Mouse (Mus musculus) neural tube, embryonic 13.5 days (tissue): ENCODE results near the gene 1190005I06Rik. TPM values are rescaled to one million over a fixed set of nuclear protein-coding genes. Genes with fewer than 3 reads are reported as not detected.

Experiments
- ATAC-seq: fragments of 200-750 bp; cut with Nextera tagmentation; 2 replicates; pipeline ENCODE4 v1.8.0; 2017; ENCODE audit warnings: low read depth, mild to moderate bottlenecking, moderate TSS enrichment, moderate library complexity
- H3K27ac ChIP-seq: fragments of 300-500 bp; sonication (generic); replicated peaks from 2 replicates; pipeline ENCODE4 v1.5.1; 2015; ENCODE audit warnings: moderate library complexity, mild to moderate bottlenecking, inconsistent platforms
- H3K27me3 ChIP-seq: fragments of 300-500 bp; sonication (generic); 2 replicates; pipeline ENCODE4 v1.6.1; 2015; ENCODE audit warnings: mild to moderate bottlenecking, inconsistent platforms
- H3K36me3 ChIP-seq: fragments of 300-500 bp; sonication (generic); 2 replicates; pipeline ENCODE4 v1.6.1; 2015; ENCODE audit warnings: mild to moderate bottlenecking, inconsistent platforms
- H3K4me1 ChIP-seq: fragments of 300-500 bp; sonication (generic); replicated peaks from 2 replicates; pipeline ENCODE4 v1.6.1; 2015; ENCODE audit warnings: inconsistent platforms
- H3K4me2 ChIP-seq: fragments of 300-500 bp; sonication (generic); 2 replicates; pipeline ENCODE4 v1.6.1; 2015; ENCODE audit warnings: inconsistent platforms, mild to moderate bottlenecking, moderate library complexity
- H3K4me3 ChIP-seq: fragments of 300-500 bp; sonication (generic); 2 replicates; pipeline ENCODE4 v1.5.1; 2015; ENCODE audit warnings: mild to moderate bottlenecking, inconsistent platforms
- H3K9ac ChIP-seq: fragments of 300-500 bp; sonication (generic); 2 replicates; pipeline ENCODE4 v1.6.1; 2015; ENCODE audit warnings: moderate library complexity, mild to moderate bottlenecking, inconsistent platforms
- H3K9me3 ChIP-seq: fragments of 300-500 bp; sonication (generic); 2 replicates; pipeline ENCODE4 v1.6.1; 2016; ENCODE audit warnings: inconsistent platforms
- WGBS: fragments of 180-500 bp; shearing (Covaris S2); methylation state at CpG from one replicate; pipeline ENCODE4 v1.1.7; 2015; 5-methylcytosine and 5-hydroxymethylcytosine counted together
- polyA plus RNA-seq: library from polyadenylated mRNA; unstranded; fragments of >200 nt; fragmentation: Nextera tagmentation; extraction: Ambion mirVana; gene quantifications from 2 replicates; pipeline ENCODE4 v1.2.1, GENCODE M21; 2015

1190005I06Rik gene
- polyA plus RNA-seq = 6.9 and 7.8 TPM in 2 replicates

DNA sequence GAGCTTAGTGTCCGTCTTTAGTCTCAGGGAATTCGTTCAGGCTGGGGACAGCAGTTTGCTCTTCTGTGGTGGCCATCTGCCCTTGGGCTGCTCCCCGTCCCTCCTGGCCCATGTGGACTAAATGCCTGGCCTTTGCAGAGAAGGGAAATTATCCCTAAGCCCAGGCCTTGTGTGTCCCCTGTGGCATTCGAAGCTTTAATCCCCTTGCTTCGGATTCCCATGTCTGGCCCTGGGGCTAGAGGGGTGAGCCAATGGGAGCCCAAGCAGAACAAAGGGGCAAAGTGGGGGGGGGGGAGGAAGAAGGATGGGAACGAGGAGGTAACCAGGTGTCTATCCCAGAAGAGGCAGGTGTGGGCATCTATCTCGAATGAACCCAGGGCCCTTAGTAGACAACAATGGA is at the start of gene 1190005I06Rik:
TSS of gene 1190005I06Rik (minus strand) at position 101 of the 400 bp plus-strand sequence.
- H3K36me3 ChIP-seq = no peaks in the 10 kb centered on the region
- H3K4me2 ChIP-seq = no peak within 1 kb of the TSS
- no peaks in the 10 kb centered on the region for H3K9me3 ChIP-seq
- H3K4me3 ChIP-seq = no peak within 1 kb of the TSS
- no peaks in the 10 kb centered on the region; the same call in 1 of the 2 replicates for H3K4me1 ChIP-seq
- no peak within 1 kb of the TSS for H3K9ac ChIP-seq
- H3K27me3 ChIP-seq = no peaks in the 10 kb centered on the region
- no peak for ATAC-seq
- WGBS = 63% methylated on average over 7 of the region's 7 CpGs
- no peak within 1 kb of the TSS for H3K27ac ChIP-seq

- Histone ChIP-seq H3K9me3 (no peaks in the 10 kb centered on the region), H3K27ac (no peak overlapping the region), H3K27me3 (no peaks in the 10 kb centered on the region), H3K4me1 (peaks cover 15% of the 10 kb centered on the region; the same call in 1 of the 2 replicates), H3K9ac (no peak overlapping the region), H3K36me3 (no peaks in the 10 kb centered on the region), H3K4me2 (no peak overlapping the region), H3K4me3 (no peak overlapping the region)
- ATAC-seq = no peak
- WGBS = 60% methylated on average over 13 of the region's 13 CpGs
Measured at GRCm38 (mm10) chr8:120696401-120697153, 49.1 kb upstream of the 1190005I06Rik start.

DNA sequence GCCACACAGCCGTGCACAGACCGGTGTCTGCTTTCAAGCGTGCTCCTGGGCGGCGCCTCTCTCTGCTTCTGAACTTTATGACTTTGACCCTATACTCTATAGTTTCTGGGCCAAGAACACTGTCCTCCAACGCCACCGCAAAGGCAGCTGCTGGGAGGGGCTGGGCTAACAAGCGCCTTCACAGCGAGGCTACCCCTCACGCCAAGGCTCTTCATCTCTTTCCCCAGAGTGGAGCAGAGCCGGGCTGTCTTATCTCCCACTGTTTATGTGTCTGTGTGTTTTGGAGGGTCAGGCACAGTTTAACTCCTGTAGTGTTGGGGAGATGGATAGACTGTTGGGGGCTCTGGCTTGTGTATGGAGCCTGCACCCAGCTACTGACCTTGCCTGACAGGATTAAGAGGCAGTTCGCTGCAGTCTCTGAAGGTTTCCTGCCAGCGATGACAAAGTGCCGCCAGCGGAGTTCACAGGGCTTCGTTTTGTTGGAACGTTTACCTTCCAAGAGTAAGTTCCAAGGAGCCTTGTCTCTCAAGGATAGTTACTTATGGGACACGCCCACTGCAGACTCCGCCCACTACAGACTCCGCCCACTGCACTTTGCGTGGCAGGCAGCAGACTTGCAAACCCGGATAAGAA is 46.5 kb upstream of the 1190005I06Rik start:
- ATAC-seq = no peak
- Histone ChIP-seq H3K4me1 (peaks cover 15% of the 10 kb centered on the region; the same call in 1 of the 2 replicates), H3K4me3 (no peak overlapping the region), H3K9me3 (no peaks in the 10 kb centered on the region), H3K27me3 (no peaks in the 10 kb centered on the region), H3K36me3 (no peaks in the 10 kb centered on the region), H3K9ac (no peak overlapping the region), H3K4me2 (no peak overlapping the region), H3K27ac (no peak overlapping the region)
- 49% methylated on average over 22 of the region's 22 CpGs for whole genome bisulfite sequencing

- Histone ChIP-seq H3K9me3 (no peaks in the 10 kb centered on the region), H3K9ac (no peak overlapping the region), H3K4me2 (no peak overlapping the region), H3K4me1 (peaks cover 15% of the 10 kb centered on the region; the same call in 1 of the 2 replicates), H3K27ac (no peak overlapping the region), H3K36me3 (no peaks in the 10 kb centered on the region), H3K4me3 (no peak overlapping the region), H3K27me3 (no peaks in the 10 kb centered on the region)
- 73% methylated on average over 4 of the region's 4 CpGs for WGBS
- ATAC-seq = no peak
Measured at GRCm38 (mm10) chr8:120692934-120693333, 45.5 kb upstream of the 1190005I06Rik start.

- Histone ChIP-seq H3K4me2 (no peak overlapping the region), H3K4me1 (0 out of 2 replicates have a peak, but pooled peaks cover 2% of the 10 kb centered on the region), H3K36me3 (no peaks in the 10 kb centered on the region), H3K9me3 (no peaks in the 10 kb centered on the region), H3K27me3 (no peaks in the 10 kb centered on the region), H3K27ac (no peak overlapping the region), H3K4me3 (no peak overlapping the region), H3K9ac (no peak overlapping the region)
- ATAC-seq = no peak
- WGBS = 91% methylated on average over 7 of the region's 7 CpGs
Measured at GRCm38 (mm10) chr8:120688511-120688910, 41.1 kb upstream of the 1190005I06Rik start.

GRCm38 (mm10) chr8:120687786-120688185 is 40.4 kb upstream of the 1190005I06Rik start:
- 76% methylated on average over 8 of the region's 8 CpGs for WGBS
- ATAC-seq = no peak

DNA sequence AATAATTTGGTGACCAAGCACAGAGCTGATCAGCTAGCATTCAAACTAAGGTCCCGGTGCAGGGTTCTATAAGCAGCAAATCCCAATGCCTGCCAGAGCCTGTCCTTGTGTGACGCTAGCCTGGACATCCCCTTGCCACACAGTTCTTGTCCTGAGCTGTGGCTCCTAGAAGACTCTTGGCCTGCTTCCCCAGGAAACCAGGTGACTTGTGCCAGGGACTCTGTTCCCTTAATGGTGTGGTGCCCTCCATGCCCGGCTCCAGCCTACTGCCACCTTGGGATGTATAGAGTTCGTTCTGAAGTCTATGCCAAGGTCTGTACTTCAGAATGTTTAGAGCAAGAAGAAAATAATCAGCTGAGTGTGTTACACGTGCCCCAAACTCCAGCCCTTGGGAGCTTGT is 39.1 kb upstream of the 1190005I06Rik start:
- Histone ChIP-seq H3K9me3 (no peaks in the 10 kb centered on the region), H3K9ac (no peak overlapping the region), H3K36me3 (no peaks in the 10 kb centered on the region), H3K27ac (no peak overlapping the region), H3K27me3 (no peaks in the 10 kb centered on the region), H3K4me2 (no peak overlapping the region), H3K4me1 (0 out of 2 replicates have a peak, but pooled peaks cover 4% of the 10 kb centered on the region), H3K4me3 (no peak overlapping the region)
- no peak for ATAC-seq
- WGBS = 90% methylated on average over 5 of the region's 5 CpGs

More at GRCm38 (mm10) chr8:120687786-120688185, 40.4 kb upstream of the 1190005I06Rik start:
- H3K27ac ChIP-seq = no peak overlapping the region
- H3K4me3 ChIP-seq = no peak overlapping the region
- no peak overlapping the region for H3K9ac ChIP-seq
- H3K36me3 ChIP-seq = no peaks in the 10 kb centered on the region
- H3K9me3 ChIP-seq = no peaks in the 10 kb centered on the region
- no peak overlapping the region for H3K4me2 ChIP-seq
- H3K4me1 ChIP-seq = 0 out of 2 replicates have a peak, but pooled peaks cover 4% of the 10 kb centered on the region
- no peaks in the 10 kb centered on the region for H3K27me3 ChIP-seq

DNA sequence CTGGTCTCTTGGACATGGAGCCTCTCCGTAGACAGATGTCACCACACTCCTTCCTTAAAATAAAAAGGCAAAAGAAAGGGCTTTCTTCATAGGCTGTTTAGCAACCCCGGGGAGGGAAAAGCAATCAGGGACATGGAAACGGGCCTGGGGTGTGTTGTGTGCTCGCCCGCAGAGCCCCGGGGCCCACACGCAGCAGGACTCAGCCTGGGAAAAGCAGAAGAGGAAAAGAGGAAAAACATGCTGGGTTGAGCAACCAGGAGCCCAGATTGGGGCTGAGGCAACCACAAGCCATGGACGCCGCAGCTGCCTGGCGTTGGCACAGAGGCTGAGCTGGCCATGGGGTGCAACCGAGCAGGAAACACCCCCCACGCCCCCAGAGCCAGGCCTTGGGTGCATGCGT is 38.6 kb upstream of the 1190005I06Rik start:
- 85% methylated on average over 13 of the region's 13 CpGs for WGBS
- H3K27ac ChIP-seq = no peak overlapping the region
- H3K9me3 ChIP-seq = no peaks in the 10 kb centered on the region
- 0 out of 2 replicates have a peak, but pooled peaks cover 4% of the 10 kb centered on the region for H3K4me1 ChIP-seq
- no peaks in the 10 kb centered on the region for H3K36me3 ChIP-seq
- no peak overlapping the region for H3K4me3 ChIP-seq
- no peak overlapping the region for H3K9ac ChIP-seq
- no peak for ATAC-seq
- H3K4me2 ChIP-seq = no peak overlapping the region
- no peaks in the 10 kb centered on the region for H3K27me3 ChIP-seq

DNA sequence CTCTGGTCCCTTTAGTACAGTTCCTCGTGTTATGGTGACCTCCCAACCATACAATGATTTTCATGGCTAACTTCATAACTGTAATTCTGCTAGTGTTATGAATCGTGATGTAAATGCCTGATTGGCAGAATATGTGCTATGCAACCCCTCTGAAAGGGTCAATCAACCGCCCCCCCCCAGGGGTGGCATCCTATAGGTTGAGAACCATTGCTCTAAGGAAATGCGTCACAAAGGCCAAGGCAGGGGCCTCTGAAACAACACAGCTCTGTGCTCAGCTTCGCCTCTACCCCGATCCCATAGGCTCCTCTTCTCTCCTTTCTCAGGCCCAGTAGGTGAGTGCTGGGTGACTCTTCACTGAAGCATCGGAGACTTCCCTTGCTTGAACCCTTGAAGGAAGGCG is 38.2 kb upstream of the 1190005I06Rik start:
- 75% methylated on average over 8 of the region's 8 CpGs for WGBS
- no peak for ATAC-seq
- Histone ChIP-seq H3K9me3 (no peaks in the 10 kb centered on the region), H3K4me3 (no peak overlapping the region), H3K27ac (no peak overlapping the region), H3K27me3 (no peaks in the 10 kb centered on the region), H3K4me2 (no peak overlapping the region), H3K4me1 (0 out of 2 replicates have a peak, but pooled peaks cover 4% of the 10 kb centered on the region), H3K36me3 (no peaks in the 10 kb centered on the region), H3K9ac (no peak overlapping the region)

DNA sequence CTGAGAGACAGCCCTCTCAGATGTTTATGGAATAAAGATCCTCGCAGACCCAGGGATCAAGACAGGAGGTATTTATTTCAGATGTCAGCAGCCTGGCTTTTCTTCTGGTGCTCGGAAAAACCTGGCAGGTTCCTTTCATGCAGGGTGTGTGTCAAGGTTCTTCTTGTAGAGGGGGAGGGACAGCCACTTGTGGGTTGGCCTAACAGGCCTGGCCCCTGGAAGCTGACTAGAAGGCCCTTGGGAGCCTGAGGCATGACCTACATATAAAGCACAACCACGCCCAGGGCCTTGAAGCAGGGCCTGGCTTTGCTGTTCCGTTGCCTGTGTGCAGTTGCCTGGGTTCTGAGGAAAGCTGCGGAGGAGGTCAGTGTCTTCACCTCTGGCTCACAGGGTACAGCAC is 37.7 kb upstream of the 1190005I06Rik start:
- Histone ChIP-seq H3K4me3 (no peak overlapping the region), H3K9me3 (no peaks in the 10 kb centered on the region), H3K9ac (no peak overlapping the region), H3K27me3 (no peaks in the 10 kb centered on the region), H3K36me3 (no peaks in the 10 kb centered on the region), H3K27ac (no peak overlapping the region), H3K4me2 (no peak overlapping the region), H3K4me1 (0 out of 2 replicates have a peak, but pooled peaks cover 4% of the 10 kb centered on the region)
- ATAC-seq = no peak
- WGBS = 81% methylated on average over 5 of the region's 5 CpGs

GRCm38 (mm10) chr8:120684082-120684481 is 36.6 kb upstream of the 1190005I06Rik start:
- H3K4me1 ChIP-seq = 0 out of 2 replicates have a peak, but pooled peaks cover 4% of the 10 kb centered on the region
- no peak overlapping the region for H3K4me3 ChIP-seq
- 64% methylated on average over 5 of the region's 5 CpGs for WGBS
- H3K36me3 ChIP-seq = no peaks in the 10 kb centered on the region
- H3K9me3 ChIP-seq = no peaks in the 10 kb centered on the region
- no peak overlapping the region for H3K27ac ChIP-seq
- H3K4me2 ChIP-seq = no peak overlapping the region
- ATAC-seq = no peak
- H3K9ac ChIP-seq = no peak overlapping the region
- H3K27me3 ChIP-seq = no peaks in the 10 kb centered on the region

- Histone ChIP-seq H3K4me1 (0 out of 2 replicates have a peak, but pooled peaks cover 4% of the 10 kb centered on the region), H3K4me2 (no peak overlapping the region), H3K36me3 (no peaks in the 10 kb centered on the region), H3K9me3 (no peaks in the 10 kb centered on the region), H3K27me3 (no peaks in the 10 kb centered on the region), H3K4me3 (no peak overlapping the region), H3K27ac (no peak overlapping the region), H3K9ac (no peak overlapping the region)
- WGBS = 17% methylated on average over 10 of the region's 10 CpGs
- ATAC-seq = no peak
Measured at GRCm38 (mm10) chr8:120683602-120684001, 36.2 kb upstream of the 1190005I06Rik start.
